Mouse (Mus musculus) bone marrow, adult 2 months (tissue): ENCODE data around the gene Copz1. TPM values are rescaled to one million over a fixed set of nuclear protein-coding genes. Genes with fewer than 3 reads are reported as not detected.
A peak's percentile ranks its signal among the peaks of the same experiment; 100 is the strongest.

Experiments
- H3K27ac ChIP-seq: fragments of 200-500 bp; 2 replicates; pipeline ENCODE4 v1.5.1; 2012; ENCODE audit warnings: low read depth, mild to moderate bottlenecking, control low read depth, inconsistent platforms, low read length; ENCODE audit not compliant: control insufficient read depth, poor library complexity, insufficient read depth
- H3K4me1 ChIP-seq: fragments of 200-500 bp; 2 replicates; pipeline ENCODE4 v1.6.1; 2011; ENCODE audit warnings: low read length; ENCODE audit not compliant: control insufficient read depth, insufficient read depth
- H3K4me3 ChIP-seq: fragments of 200-500 bp; replicated peaks from 2 replicates; pipeline ENCODE3; 2011; ENCODE audit warnings: mild to moderate bottlenecking, low read depth, low read length, control low read depth; ENCODE audit not compliant: control insufficient read depth
- CTCF ChIP-seq: fragments of 200-500 bp; IDR thresholded peaks from 2 replicates; pipeline ENCODE4 v1.5.1; 2011; ENCODE audit warnings: low read length, control low read depth; ENCODE audit not compliant: control insufficient read depth, insufficient read depth
- POLR2A ChIP-seq: fragments of 200-500 bp; IDR thresholded peaks from 2 replicates; pipeline ENCODE4 v1.6.1; 2011; ENCODE audit warnings: low read depth, mild to moderate bottlenecking, control low read depth, low read length, borderline replicate concordance; ENCODE audit not compliant: control insufficient read depth
- WGBS: fragments of 180-500 bp; shearing (Covaris S2); methylation state at CpG from one replicate; pipeline ENCODE4 v1.1.7; 2018; 5-methylcytosine and 5-hydroxymethylcytosine counted together
- polyA plus RNA-seq: library from polyadenylated mRNA; stranded (reverse); fragments of >200 nt; gene quantifications from 2 replicates; pipeline ENCODE4 v1.2.4, GENCODE M21; 2011; ENCODE audit warnings: low replicate concordance; ENCODE audit not compliant: missing spikeins, insufficient read depth, insufficient read length

The Copz1 gene
- polyA plus RNA-seq, 1 experiment = 155 TPM

GRCm38 (mm10) chr15:103323070-103323454, 50.5 kb downstream of the Copz1 start:
- WGBS = 10% methylated on average over 25 of the region's 26 CpGs
- no peak overlapping the region for H3K27ac ChIP-seq
- H3K4me1 ChIP-seq = no peaks in the 10 kb centered on the region
- H3K4me3 ChIP-seq = peak overlapping the region; percentile 27
- TF ChIP-seq CTCF (no peak), POLR2A (no peak)

- WGBS = under 1% methylated on average over 40 of the region's 40 CpGs
- Histone ChIP-seq H3K4me3 (peak overlapping the region; percentile 49), H3K27ac (no peak overlapping the region), H3K4me1 (no peaks in the 10 kb centered on the region)
- TF ChIP-seq POLR2A (no peak), CTCF (peak; percentile 98)
These were observed 51.1 kb downstream of the Copz1 start for GRCm38 (mm10) chr15:103323455-103324247.

GRCm38 (mm10) chr15:103333081-103333615, 60.6 kb downstream of the Copz1 start:
- 40% methylated on average over 5 of the region's 5 CpGs for WGBS

GRCm38 (mm10) chr15:103333738-103334137, 61.2 kb downstream of the Copz1 start:
- peak overlapping the region; percentile 66 for H3K27ac ChIP-seq
- H3K4me1 ChIP-seq = no peaks in the 10 kb centered on the region; the same call in 1 of the 2 replicates
- WGBS = 31% methylated on average over 5 of the region's 5 CpGs
- no peak for TF ChIP-seq POLR2A
- no peak for TF ChIP-seq CTCF
- H3K4me3 ChIP-seq = no peak overlapping the region

More at GRCm38 (mm10) chr15:103333081-103333615, 60.6 kb downstream of the Copz1 start:
- peak overlapping the region; percentile 37 for H3K4me3 ChIP-seq
- TF ChIP-seq CTCF (no peak), POLR2A (no peak)
- no peaks in the 10 kb centered on the region; the same call in 1 of the 2 replicates for H3K4me1 ChIP-seq
- H3K27ac ChIP-seq = peak overlapping the region; percentile 50

- Histone ChIP-seq H3K27ac (peak overlapping the region; percentile 66), H3K4me1 (no peaks in the 10 kb centered on the region; the same call in 1 of the 2 replicates), H3K4me3 (no peak overlapping the region)
- 68% methylated on average over 2 of the region's 2 CpGs for WGBS
- TF ChIP-seq CTCF = no peak
These were observed 61.7 kb downstream of the Copz1 start for GRCm38 (mm10) chr15:103334194-103334593.

- H3K4me3 ChIP-seq = no peak overlapping the region
- H3K27ac ChIP-seq = no peak overlapping the region
- H3K4me1 ChIP-seq = no peaks in the 10 kb centered on the region; the same call in 1 of the 2 replicates
- no peak for TF ChIP-seq POLR2A
- no peak for TF ChIP-seq CTCF
- 70% methylated on average over 3 of the region's 3 CpGs for WGBS
These were observed 62.5 kb downstream of the Copz1 start for GRCm38 (mm10) chr15:103335040-103335439.

GRCm38 (mm10) chr15:103335488-103336235, 63.1 kb downstream of the Copz1 start:
- WGBS = 77% methylated on average over 7 of the region's 7 CpGs
- Histone ChIP-seq H3K4me3 (no peak overlapping the region), H3K27ac (no peak overlapping the region), H3K4me1 (no peaks in the 10 kb centered on the region; the same call in 1 of the 2 replicates)
- TF ChIP-seq CTCF (no peak), POLR2A (no peak)

GRCm38 (mm10) chr15:103336996-103337667, 64.6 kb downstream of the Copz1 start:
- WGBS = 61% methylated on average over 11 of the region's 11 CpGs
- no peaks in the 10 kb centered on the region; the same call in 1 of the 2 replicates for H3K4me1 ChIP-seq
- H3K4me3 ChIP-seq = no peak overlapping the region
- no peak for TF ChIP-seq POLR2A
- no peak for TF ChIP-seq CTCF
- H3K27ac ChIP-seq = no peak overlapping the region

GRCm38 (mm10) chr15:103338829-103339165, 66.3 kb downstream of the Copz1 start:
- WGBS = 45% methylated on average over 4 of the region's 4 CpGs
- H3K4me3 ChIP-seq = no peak overlapping the region
- H3K4me1 ChIP-seq = no peaks in the 10 kb centered on the region
- no peak for TF ChIP-seq CTCF
- TF ChIP-seq POLR2A = no peak
- no peak overlapping the region for H3K27ac ChIP-seq
